Comparison of ENCODE assay signal across 7 mouse cellular contexts in the genomic region with DNA sequence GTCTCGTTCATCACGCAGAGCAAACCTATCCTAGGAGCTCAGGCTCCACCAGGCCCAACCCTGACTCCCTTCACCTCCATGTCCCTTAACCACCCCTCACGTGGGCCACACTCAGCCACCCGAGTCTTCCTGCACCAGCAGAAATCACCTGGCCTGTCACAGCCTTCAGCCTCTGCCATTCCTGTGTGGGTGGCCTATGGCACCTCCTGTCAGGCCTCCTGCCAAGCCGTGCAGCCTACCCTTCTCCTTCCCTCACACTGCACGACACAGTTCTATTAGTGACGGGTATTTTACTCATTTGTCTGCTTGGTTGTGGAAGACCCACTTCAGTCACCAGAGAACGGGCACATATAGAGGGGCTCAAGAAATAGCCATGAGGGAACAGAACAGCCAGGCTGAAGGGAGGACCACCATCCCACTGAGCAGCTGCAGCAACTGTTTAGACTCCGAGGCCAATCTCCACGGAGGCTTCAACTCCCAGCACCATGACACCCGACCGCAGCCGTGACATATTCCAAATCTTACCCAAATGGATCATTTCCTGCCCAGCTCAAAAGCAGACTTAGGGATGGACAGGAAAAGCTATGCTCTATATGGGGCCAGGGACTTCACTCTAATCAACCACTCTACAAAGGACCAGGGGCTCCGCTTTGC. TPM values are rescaled to one million over a fixed set of nuclear protein-coding genes. Genes with fewer than 3 reads are reported as not detected.
DNase-seq lines count a peak whose midpoint lies in the region; ATAC-seq and TF ChIP-seq lines count a peak whose summit lies in the region.

No protein-coding gene starts in this region.

- peak; percentile 60 for DNase-seq in left cerebral cortex, postnatal 4 days
- no peak for DNase-seq in left cerebral cortex, adult 11 months (ENCODE audit: low spot score)
- DNase-seq in cerebellum, postnatal 36 days = peak; percentile 66 to 67
- no peak for DNase-seq in layer of hippocampus, adult 11-12 months (ENCODE audit: low spot score)
- no peak for DNase-seq in ovary, postnatal 36 days (ENCODE audit: low spot score)

- 0 out of 2 replicates have a peak overlapping the region, but pooled peaks have one; percentile 50 for H3K9ac ChIP-seq in hindbrain, embryonic 12.5 days

- no peaks in the 10 kb centered on the region for H3K27me3 ChIP-seq in hindbrain, embryonic 12.5 days
- H3K27me3 ChIP-seq in myocyte (ENCODE audit: control insufficient read depth, insufficient read depth, insufficient read length) = no peaks in the 10 kb centered on the region

- no peak overlapping the region for H3K4me3 ChIP-seq in hindbrain, embryonic 12.5 days
- H3K4me3 ChIP-seq in myocyte = no peak overlapping the region

- H3K9me3 ChIP-seq in hindbrain, embryonic 12.5 days (replicated peaks) = no peaks in the 10 kb centered on the region

- 75% methylated on average over 14 of the region's 14 CpGs for WGBS in hindbrain, embryonic 12.5 days

- peak overlapping the region; percentile 71 for H3K27ac ChIP-seq in hindbrain, embryonic 12.5 days

- peaks cover 81% of the 10 kb centered on the region for H3K79me2 ChIP-seq in myocyte (ENCODE audit: control insufficient read depth, insufficient read depth)

- intact Hi-C loops in left cerebral cortex, postnatal 4 days (cut with DNase I) = no loop called here

- H3ac ChIP-seq in myocyte (ENCODE audit: control insufficient read depth, insufficient read length) = no peak overlapping the region

- no peak for TF ChIP-seq POLR2A in myocyte (IDR thresholded peaks at IDR 0.05; ENCODE audit: insufficient read length, low read depth)

- H3K36me3 ChIP-seq in hindbrain, embryonic 12.5 days = peaks cover 12% of the 10 kb centered on the region; the same call in 1 of the 2 replicates
- no peaks in the 10 kb centered on the region for H3K36me3 ChIP-seq in myocyte (ENCODE audit: control insufficient read depth, insufficient read depth)

- no peak overlapping the region; the same call in 1 of the 2 replicates for H3K4me2 ChIP-seq in hindbrain, embryonic 12.5 days (replicated peaks)
- H3K4me2 ChIP-seq in myocyte (ENCODE audit: low read depth) = peak overlapping the region; percentile 78

- no peak for ATAC-seq in hindbrain, embryonic 12.5 days (ENCODE audit: low FRiP score)

- peaks cover 86% of the 10 kb centered on the region for H3K4me1 ChIP-seq in hindbrain, embryonic 12.5 days

TF ChIP-seq in myocyte, 11 proteins besides CTCF, POLR2A, EP300 and RAD21:
- TF ChIP-seq MYOD1 (IDR thresholded peaks at IDR 0.05; ENCODE audit: control insufficient read depth in 1 of 3, insufficient read length in 2 of 3, low read depth in 2 of 3) = peak in 2 of 3 experiments; percentile 69 to 75
- no peak for TF ChIP-seq REST (IDR thresholded peaks at IDR 0.05; ENCODE audit: insufficient read depth, insufficient read length)
- peak; percentile 23 to 40 (median 37) for TF ChIP-seq MYOG (IDR thresholded peaks at IDR 0.05; ENCODE audit: control insufficient read depth in 1 of 3, insufficient read depth in 1 of 3, insufficient read length in 2 of 3, low read depth in 2 of 3)
- no peak for TF ChIP-seq CEBPB (IDR thresholded peaks at IDR 0.05; ENCODE audit: insufficient read depth, poor library complexity, severe bottlenecking)

RNA-seq across cellular contexts. Expression of gene Soga1, which starts 10.2 kb away (rescaled TPM):
- 100 to 1,000 TPM; 104 to 108 TPM for total RNA-seq in left cerebral cortex, postnatal 4 days (2021)
- 7.7 and 8.6 TPM in 2 replicates for polyA plus RNA-seq in hindbrain, embryonic 12.5 days (2016; fragmentation: Nextera tagmentation; extraction: Ambion mirVana)
- 11.9 TPM for polyA plus RNA-seq in myocyte (2012; fragmentation: generic; extraction: Trizol)

RNA-seq across cellular contexts. Expression of gene Tldc2, which starts 18.0 kb away (rescaled TPM):
- total RNA-seq in left cerebral cortex, postnatal 4 days (2021) = not detected
- polyA plus RNA-seq in hindbrain, embryonic 12.5 days (2016; fragmentation: Nextera tagmentation; extraction: Ambion mirVana) = not detected in 2 replicates
- polyA plus RNA-seq in myocyte (2012; fragmentation: generic; extraction: Trizol) = not detected

Comparison
In these comparisons a context has a peak if more than half of its experiments do, and no peak if none do; other contexts are left out.
1. DNase-seq: peak in left cerebral cortex, postnatal 4 days (single experiment) and cerebellum, postnatal 36 days (2 of 2); none in left cerebral cortex, adult 11 months (single experiment), layer of hippocampus, adult 11-12 months (single experiment) and ovary, postnatal 36 days (single experiment).